Mouse (Mus musculus) neutrophil, adult 5-6 weeks (primary cell): ENCODE results near the gene Bglap2. TPM values are rescaled to one million over a fixed set of nuclear protein-coding genes. Genes with fewer than 3 reads are reported as not detected.
A peak's percentile ranks its signal among the peaks of the same experiment; 100 is the strongest.
"Not testable (repeated sequence)": the region's sequence is repeated elsewhere in the genome, so short reads cannot be mapped to it uniquely, and the experiment has no call there.

Experiments
- ATAC-seq: fragments of 151-379, 151-347 bp; 2 replicates; pipeline ENCODE4 v1.8.0; 2017; ENCODE audit warnings: mild to moderate bottlenecking, moderate TSS enrichment; ENCODE audit not compliant: insufficient number of reproducible peaks, poor library complexity, low FRiP score, severe bottlenecking; ENCODE audit errors: extremely low read depth
- total RNA-seq: library from RNA; stranded (forward); fragments of 200-1000 nt; gene quantifications from 2 replicates; pipeline ENCODE4 v1.2.3, GENCODE M21; 2017

The Bglap2 gene
- not detected in 2 replicates for total RNA-seq

GRCm38 (mm10) chr3:88378599-88378998 is at the start of gene Bglap2:
TSS of gene Bglap2 (minus strand) at chr3:88378699.
- not testable (repeated sequence) for ATAC-seq

- no peak for ATAC-seq
These were observed 48.9 kb upstream of the Bglap2 start for GRCm38 (mm10) chr3:88427342-88427905.

- ATAC-seq = no peak
These were observed 47.4 kb upstream of the Bglap2 start for GRCm38 (mm10) chr3:88425708-88426420.

GRCm38 (mm10) chr3:88425330-88425689 is 46.8 kb upstream of the Bglap2 start:
- ATAC-seq = no peak

- ATAC-seq = peak; percentile 94
These were observed 46.3 kb upstream of the Bglap2 start, which contains the start of gene Slc25a44 for GRCm38 (mm10) chr3:88424605-88425329. TSS of gene Slc25a44 (minus strand) at chr3:88425139.

- peak; percentile 67 for ATAC-seq
These were observed 43.7 kb upstream of the Bglap2 start for GRCm38 (mm10) chr3:88422020-88422720.

- ATAC-seq = no peak
These were observed 42.3 kb upstream of the Bglap2 start for GRCm38 (mm10) chr3:88420771-88421170.

- ATAC-seq = no peak
These were observed 39.5 kb upstream of the Bglap2 start for GRCm38 (mm10) chr3:88418016-88418415.

- ATAC-seq = no peak
These were observed 37.2 kb upstream of the Bglap2 start for GRCm38 (mm10) chr3:88415668-88416067.

- ATAC-seq = no peak
These were observed 34.1 kb upstream of the Bglap2 start for GRCm38 (mm10) chr3:88412636-88413035.

GRCm38 (mm10) chr3:88411681-88412080 is 33.2 kb upstream of the Bglap2 start:
- ATAC-seq = no peak

- no peak for ATAC-seq
These were observed 32.1 kb upstream of the Bglap2 start for GRCm38 (mm10) chr3:88410645-88411031.

GRCm38 (mm10) chr3:88409741-88410644 is 31.5 kb upstream of the Bglap2 start, which contains the start of gene Pmf1:
TSS of gene Pmf1 (minus strand) at chr3:88410331.
- peak; percentile 80 for ATAC-seq

GRCm38 (mm10) chr3:88408953-88409352 is 30.5 kb upstream of the Bglap2 start:
- ATAC-seq = no peak

- ATAC-seq = no peak
These were observed 29.0 kb upstream of the Bglap2 start for GRCm38 (mm10) chr3:88407529-88407928.

- ATAC-seq = peak; percentile 68
These were observed 28.6 kb upstream of the Bglap2 start for GRCm38 (mm10) chr3:88407090-88407489.

GRCm38 (mm10) chr3:88403522-88404230 is 25.2 kb upstream of the Bglap2 start:
- no peak for ATAC-seq

GRCm38 (mm10) chr3:88398666-88399065 is 20.2 kb upstream of the Bglap2 start:
- ATAC-seq = no peak
